Mouse (Mus musculus) regulatory T cell (primary cell): ENCODE results near the gene Ppp1r14b.

ENCODE experiments used
- in situ Hi-C: fragments of 300-600 bp; cut with MboI, MseI; formaldehyde crosslinking; loops from one replicate; pipeline ENCODE4 v1.15.1; 2025; ENCODE audit warnings: high pct_unique_total_duplicates

The Ppp1r14b gene

DNA sequence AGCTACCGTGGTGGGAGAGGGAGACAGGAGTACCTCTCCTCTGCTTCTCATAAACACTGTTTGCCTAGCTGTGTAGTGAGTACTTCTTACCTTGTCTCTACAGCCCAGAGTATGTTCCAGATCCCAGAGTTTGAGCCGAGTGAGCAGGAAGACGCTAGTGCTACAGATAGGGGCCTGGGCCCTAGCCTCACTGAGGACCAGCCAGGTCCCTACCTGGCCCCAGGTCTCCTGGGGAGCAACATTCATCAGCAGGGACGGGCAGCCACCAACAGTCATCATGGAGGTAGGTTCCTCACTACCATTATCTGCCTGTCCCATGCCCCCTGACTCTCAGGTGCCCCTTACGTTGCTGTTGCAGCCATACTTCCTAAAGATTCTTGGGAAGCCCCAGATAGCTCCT is 32.0 kb upstream of the Ppp1r14b start:
- in situ Hi-C loops: no loop called here

DNA sequence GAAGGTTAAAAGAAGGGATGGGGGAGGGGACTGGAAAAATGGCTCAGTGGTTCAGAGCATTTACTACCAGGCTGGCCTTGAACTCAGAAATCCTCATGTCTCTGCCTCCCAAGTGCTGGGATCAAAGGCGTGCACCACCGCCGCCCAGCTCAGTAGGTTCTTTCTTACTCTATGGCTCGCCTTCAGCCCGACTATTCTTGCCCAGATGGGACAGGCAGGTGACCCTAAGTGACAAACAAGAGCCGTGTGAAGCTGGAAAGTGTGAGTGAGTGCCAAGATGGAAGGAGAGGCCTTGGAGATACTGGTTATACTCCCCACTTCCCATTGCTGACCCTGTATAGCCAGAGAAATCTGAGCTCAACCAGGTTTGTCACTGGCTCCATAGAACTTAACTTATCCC is 31.1 kb upstream of the Ppp1r14b start:
- in situ Hi-C loops: no loop called here

DNA sequence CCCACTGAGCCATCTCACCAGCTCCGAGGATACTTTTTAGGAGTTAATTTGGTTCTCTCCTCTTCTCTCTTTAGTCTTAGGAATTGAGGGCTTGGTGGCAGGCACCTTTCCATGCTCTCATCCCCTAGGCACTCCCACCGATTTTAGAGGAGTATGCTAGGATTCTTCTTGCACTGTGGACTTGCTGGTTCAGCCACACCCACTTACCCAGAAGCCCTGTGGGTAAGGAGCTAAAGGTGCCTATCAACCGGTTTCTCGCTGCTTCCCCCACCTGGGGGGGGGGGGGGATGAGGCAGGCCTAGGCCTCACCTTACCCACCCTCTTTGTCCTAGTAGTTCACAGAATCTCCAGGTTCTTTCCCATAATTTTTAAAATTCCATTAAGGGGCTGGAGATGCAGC is 27.0 kb upstream of the Ppp1r14b start:
- in situ Hi-C loops: no loop called here

DNA sequence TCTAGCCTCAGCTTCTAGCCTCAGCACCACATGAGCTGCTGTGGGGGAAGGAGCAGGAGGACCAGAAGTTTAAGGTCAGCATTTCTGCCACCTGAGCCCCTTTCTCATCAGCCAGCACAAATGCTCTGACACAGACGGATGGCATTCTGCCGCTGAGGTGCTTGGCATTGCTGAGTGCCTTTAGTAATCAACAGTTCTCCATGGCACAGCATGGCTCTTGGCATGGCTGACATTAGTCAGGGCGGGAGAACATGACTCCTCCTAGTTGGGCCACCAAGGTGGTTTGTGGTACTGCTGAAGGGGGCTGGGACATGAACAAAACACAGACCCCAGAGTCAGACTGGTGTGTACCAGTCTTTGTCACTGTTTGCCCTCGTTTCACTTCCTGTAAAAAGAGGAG is 26.6 kb upstream of the Ppp1r14b start:
- in situ Hi-C loops: no loop called here

DNA sequence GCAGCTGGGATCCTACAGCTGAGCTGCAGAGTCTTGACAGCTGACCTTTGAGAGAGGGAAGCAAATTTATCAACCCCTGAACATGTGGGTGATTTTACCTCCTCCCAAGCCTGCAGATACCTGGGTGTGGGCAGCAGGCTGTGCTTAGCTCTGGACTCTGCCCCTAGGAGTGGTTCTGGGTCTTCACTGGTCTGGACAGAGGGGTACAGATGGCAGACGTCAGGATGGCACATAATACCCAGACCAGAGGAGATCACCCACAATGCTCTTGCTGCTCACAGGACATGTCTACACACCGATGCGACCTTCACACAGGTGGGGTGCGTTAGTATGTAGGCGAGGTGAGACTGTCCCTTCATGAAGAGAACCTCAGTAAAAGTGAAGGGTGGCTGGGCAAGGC is 25.2 kb upstream of the Ppp1r14b start:
- in situ Hi-C loops: no loop called here

DNA sequence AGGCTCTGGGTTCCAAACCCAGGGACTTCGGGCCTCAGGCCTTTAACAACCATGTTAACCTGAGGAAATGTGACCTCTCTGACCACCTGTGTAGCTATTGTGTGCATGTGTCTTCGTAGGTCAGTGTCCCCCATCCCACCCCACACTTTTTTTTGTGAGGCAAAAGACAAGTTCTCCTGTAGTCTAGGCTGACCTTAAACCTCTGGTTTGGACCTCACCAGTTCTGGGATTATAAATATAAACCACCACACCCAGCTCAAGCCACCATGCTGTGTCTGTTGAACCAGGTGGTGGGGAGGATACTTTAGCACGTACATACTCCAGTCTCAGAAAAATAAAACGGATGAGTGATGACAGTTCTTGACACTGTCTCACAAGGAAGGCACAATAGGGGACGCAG is 24.8 kb upstream of the Ppp1r14b start:
- in situ Hi-C loops: loop anchor here (10.0 kb wide), 1 partner anchor 1305 kb away; no protein-coding TSS in a partner anchor

DNA sequence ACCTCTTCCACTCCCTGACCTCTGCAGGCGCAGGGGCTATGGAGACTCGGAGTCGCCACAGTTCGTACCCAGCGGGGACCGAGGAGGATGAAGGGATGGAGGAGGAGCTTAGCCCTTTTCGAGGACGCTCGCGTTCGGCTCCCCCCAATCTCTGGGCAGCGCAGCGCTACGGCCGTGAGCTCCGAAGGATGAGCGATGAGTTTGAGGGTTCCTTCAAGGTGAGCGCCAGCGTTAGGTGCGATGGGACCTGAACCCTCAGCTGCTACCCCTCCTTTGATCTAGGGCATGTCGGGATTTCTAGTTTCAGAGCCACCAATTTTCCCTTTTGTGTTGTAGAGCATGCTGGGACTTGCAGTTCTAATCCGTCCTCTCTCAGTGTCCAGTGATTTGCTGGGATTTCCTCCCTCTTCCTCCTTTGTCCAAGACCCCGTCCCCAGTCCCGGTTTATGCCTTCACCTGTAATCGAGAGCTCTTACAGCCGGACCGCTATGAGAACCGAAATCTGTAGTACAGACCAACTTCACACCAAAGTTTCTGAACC is 24.1 kb upstream of the Ppp1r14b start:
- in situ Hi-C loops: loop anchor here (10.0 kb wide), 1 partner anchor 1306 kb away; no protein-coding TSS in a partner anchor

DNA sequence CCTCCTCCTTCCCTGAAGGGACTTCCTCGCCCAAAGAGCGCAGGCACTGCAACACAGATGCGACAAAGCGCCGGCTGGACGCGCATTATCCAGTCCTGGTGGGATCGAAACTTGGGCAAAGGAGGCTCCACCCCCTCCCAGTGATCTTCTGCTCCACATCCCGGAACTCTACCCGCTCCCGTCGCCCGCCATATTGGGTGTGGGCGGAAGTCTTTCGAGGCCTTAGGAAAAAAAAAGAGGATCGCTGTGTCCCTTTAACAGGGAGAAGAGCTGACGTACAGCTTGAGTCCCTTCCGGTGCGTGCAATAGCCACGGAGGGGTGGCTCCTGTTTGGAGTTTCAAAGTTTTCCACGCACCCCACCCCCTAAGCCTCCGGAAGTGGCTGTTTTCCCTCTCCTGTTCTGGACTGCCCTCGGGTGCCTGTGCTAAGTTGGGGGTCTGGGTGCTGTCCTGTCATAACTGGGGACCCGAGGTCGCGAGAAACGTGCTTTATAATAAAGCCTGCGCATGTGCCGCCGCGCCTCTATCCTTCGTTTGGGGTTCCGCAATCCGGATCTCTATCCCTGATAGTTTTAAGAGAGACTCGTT is 23.3 kb upstream of the Ppp1r14b start:
- in situ Hi-C loops: loop anchor here (10.0 kb wide), 1 partner anchor 1307 kb away; no protein-coding TSS in a partner anchor

DNA sequence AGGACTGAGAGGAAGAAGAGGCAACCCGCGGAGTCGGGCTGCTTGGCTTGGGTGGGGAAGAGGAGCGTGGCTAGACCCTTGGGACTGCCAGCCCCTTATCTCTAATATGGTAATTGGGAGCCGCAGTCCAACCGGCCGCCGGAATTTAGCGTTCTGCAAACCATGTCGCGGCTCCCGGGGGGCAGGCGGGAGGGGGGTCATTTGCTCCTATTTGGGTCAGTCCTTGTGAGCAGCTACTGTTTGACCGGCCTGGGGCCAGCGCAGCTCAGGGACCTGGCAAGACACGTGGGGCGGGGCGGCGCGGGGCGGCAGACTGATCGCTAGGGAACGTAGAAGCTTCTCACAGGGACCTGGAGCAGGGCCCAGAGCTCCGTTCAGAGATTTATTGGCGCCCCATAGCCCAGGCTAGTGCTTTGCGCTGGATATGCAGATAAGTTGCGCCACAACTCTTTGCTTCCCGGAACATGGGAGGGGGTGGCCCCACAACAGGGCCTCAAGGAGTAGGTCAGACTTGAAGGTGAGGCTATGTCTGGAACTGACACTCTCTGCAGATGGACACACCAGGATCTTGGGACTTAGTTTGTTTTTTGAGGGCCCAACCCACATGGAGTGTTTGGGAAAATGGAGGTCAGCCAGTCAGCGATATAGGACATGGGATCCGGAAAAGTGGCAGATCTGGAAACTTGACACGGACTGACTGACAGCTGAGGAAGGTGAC is 22.6 kb upstream of the Ppp1r14b start:
- in situ Hi-C loops: loop anchor here (10.0 kb wide), 1 partner anchor 1307 kb away; no protein-coding TSS in a partner anchor

DNA sequence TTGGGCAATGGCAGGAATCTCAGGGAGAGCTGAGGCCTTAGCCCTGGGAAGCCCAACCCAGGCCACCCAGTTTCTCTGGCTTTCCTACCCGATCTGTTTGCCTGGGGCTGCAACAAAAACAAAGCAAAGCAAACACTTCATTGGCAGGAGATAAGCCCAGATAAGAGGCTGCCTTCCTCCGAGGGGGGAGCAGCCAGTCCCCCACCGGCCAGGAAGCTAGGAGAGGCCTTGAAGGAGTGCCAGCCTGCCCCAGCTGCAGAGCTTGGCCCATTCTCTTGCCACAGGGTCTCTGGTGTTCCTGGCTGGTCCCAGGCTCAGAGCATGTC is 22.1 kb upstream of the Ppp1r14b start:
- in situ Hi-C loops: loop anchor here (10.0 kb wide), 1 partner anchor 1308 kb away; no protein-coding TSS in a partner anchor

DNA sequence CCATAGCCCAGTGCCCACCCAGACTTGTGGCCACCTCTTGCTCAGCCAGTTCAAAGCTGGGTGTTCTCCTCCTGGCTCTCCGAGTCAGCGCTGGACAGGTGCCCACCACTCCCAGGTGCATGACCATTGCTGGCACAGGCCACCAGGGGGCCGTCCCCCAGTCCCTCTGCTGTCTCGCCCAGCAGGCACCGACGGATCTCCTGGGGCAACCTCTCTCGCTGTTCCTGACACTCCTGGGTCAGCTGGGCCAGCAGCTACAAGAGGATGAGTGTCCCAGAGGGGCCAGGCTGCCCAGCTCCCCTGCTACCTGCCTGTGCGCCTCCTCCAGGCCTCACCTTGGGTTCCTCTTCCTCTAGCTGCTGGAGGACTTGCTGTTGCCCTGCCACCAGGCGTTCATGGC is 20.7 kb upstream of the Ppp1r14b start:
- in situ Hi-C loops: loop anchor here (10.0 kb wide), 1 partner anchor 1309 kb away; no protein-coding TSS in a partner anchor

DNA sequence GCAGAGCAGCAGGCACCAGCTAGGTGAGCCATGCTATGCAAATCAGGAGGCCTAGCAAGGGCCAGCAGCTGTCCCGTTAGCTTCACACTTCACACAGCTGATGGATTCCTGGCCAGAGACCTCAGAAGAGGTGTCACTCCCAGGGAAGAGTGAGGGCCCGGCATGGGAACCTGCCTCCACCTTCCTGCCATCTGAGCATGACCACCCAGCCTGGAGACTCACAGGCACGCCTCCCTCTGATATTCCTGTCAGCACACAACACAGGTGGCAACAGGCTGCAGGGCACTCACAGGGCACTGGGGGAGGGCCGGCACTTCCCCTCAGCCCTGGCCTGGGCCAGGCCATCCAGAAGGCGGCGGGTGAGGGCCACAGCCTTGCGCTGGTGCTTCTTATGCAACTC is 19.3 kb upstream of the Ppp1r14b start:
- in situ Hi-C loops: loop anchor here (10.0 kb wide), 1 partner anchor 1311 kb away; no protein-coding TSS in a partner anchor

DNA sequence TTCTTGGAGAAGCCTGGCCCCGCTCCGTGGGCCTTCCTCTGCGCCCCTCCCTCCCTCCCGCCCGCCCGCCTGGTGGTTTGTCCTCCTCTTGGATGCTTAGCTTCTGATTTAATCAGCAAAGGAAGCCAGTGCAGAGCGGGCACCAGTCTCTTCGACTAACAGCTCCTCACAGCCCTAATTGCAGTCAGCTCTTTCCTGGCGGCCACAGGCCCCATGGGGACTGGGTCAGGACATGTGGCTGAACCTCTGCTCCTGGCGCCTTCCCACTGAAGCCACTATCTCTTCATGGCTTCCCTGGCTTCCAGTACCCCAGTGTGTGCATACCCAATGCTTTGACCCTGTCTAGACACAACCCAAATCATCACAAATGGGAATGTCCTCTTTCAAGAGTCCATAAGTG is 18.3 kb upstream of the Ppp1r14b start:
- in situ Hi-C loops: loop anchor here (10.0 kb wide), 1 partner anchor 1312 kb away; no protein-coding TSS in a partner anchor

DNA sequence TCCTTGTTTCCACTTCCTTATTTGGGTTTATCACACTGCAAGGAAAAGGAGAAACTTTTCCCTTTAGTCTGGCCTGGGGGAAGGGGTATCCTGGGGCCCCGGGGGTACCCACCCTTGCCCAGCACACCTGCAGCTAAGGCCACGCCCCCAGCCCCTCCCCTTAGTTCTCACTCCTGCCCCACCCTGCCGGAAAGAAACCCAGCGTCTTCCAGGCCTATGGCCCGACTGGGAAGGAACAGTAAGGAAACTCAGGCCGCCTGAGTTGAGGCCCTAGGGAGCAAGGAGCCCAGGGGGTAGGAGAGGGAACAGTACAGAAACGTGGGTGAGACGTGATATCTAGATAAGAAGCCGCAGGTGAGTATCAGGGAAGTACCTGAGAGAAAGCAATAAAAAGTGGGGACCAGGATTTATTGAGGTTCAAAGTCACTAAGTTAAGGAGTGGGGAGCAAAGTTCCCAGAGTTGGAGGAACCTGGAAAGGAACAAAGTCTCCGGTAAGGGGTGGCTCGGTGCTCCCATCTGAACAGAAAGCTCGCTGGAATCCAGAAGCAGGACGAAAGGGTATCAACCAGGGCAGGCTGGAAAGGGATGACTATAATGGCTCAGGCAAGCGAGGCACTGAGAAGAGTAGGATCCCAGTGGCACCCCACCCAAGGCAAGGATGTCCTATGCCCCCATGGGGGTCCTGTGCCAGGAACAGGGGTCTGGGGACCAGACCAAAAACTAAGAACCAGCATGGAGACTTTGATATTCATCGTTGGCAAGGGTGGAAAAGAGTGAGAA is 6.1 kb upstream of the Ppp1r14b start:
- in situ Hi-C loops: no loop called here

DNA sequence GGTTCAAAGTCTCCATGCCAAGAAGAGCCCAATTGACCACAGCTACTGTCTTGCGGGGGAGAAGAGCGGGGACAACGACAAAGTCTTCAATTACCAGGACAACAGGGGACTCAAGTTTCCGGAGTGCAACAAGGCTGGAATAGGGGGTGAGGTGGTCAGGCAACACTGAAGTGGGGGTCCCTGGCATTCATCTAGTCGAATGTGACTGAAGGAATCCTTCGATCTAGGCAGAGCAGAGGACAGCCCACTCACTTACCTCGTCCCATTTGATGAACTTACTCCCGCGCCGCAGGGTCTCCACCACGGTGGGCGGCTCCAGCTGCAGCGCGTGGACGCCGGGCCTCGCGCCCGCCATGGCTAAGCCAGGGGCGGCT is 5.5 kb upstream of the Ppp1r14b start:
- in situ Hi-C loops: no loop called here

DNA sequence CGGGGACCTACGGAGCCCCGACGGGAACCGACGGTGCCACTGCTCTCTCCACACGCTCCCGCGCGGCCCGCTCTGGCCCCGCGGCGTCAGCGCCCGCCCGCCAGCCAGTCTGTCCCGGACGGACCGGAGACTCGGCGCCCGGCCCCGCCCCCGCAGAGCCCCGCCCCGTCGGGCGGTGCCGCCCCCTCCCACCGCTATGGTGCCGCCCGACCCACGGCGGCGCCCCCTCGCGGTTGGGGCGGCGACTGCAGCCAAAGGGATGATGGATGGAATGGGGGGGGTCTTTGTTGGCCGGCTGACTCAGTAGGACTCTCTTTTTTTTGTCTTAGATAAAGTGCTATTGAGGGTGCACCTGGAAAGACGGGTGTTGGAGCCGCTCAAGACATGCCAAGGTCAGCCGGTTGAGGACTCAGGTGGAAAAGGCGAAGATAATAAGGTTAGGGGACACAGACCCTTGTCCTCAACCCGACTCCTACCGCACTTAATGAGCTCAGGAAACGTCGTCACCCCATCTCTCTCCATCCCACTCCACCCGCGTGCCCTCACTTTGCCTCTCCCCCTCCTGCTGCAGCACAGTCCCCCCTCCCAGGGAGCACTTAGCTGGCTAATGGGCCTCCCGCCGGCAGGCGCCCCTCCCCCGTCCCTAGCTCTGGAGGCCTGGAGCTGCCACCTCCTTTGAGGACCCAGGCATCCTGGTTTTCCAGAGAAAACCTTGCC is 4.9 kb upstream of the Ppp1r14b start:
- in situ Hi-C loops: loop anchor here (10.0 kb wide), 1 partner anchor 895 kb away; the partner anchor contains the start of gene Vps51

DNA sequence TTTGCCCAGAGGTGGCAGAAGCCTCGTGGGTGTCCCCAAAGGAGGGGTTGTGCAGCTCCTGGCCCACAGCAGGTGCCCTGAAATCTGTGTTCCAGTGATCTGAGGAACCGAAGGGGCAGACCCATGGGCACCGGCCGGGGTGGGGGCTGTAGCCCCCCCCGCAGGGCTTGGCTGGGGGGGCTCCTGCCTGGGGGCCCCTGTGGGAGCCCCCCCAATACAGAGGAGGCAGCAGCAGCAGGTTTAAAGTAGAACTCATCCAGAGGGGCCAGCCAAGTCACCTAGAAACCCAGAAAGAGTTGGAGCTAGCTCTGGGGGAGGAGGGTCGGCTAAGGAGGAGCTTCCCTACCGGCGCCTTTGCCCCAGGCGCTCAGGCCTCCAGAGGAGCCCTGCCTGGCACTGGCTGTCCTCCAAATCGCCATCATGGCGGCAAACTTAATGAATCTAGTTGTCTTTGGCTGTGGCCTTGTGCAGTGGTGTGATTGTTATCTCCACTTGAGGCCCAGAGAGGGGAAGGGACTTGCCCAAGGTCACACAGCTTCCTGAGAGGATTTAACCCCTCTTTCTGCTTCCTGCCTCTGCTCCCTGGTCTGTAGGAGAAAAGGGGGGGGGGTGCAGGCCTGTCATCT is 4.2 kb upstream of the Ppp1r14b start:
- in situ Hi-C loops: loop anchor here (10.0 kb wide), 1 partner anchor 896 kb away; the partner anchor contains the start of gene Vps51

DNA sequence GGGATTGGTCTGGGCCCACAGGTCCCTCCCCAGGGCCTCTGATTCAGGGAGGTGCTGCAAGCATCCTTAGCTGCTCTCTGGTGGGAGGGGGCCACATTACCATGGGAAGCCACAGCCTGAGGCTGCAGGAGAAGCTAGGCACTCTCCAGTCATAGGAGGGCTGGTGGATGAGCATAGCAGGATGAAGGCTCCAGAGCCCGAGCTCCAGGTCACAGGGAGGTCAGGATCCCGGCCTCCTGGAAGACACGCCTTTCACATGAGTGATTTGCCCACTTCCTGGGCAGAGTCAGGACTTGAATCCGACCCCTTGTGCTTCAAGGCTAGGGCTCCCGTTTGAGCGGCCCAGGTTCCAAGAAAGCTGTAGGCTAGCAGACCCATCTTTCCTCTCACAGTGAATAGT is 3.1 kb upstream of the Ppp1r14b start:
- in situ Hi-C loops: loop anchor here (10.0 kb wide), 1 partner anchor 897 kb away; the partner anchor contains the start of gene Vps51

DNA sequence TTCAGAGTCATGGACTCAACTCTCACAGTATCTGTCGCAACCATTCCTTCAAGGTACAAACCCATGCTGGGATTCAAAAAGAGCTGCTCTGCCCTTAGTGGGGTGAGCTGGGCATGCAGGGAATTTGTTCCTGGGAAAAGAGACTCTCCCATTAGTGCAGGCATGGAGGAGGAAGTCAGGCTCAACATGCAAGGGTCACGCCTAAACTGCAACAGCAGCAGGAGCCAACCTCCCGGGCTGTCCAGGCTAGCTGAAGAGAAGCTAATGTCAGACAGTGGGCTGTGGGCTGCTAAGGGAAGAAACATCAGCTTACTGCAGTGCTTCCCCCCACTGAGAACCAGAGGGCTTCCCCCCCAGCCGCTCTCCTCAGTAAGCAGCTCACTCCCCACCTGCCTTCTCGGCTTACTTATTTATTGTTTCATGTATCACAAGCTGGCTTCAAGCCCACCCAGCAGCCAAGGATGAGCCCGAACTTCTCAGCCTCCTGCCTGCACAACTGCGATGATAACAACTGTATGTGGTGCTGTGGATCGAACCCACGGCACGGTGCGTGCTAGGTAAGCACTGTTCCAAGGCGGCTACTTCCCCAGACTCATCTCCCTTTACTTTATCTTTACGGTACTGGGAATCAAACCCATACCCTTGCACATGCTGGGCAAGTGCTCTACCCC is 2.4 kb upstream of the Ppp1r14b start:
- in situ Hi-C loops: loop anchor here (10.0 kb wide), 1 partner anchor 898 kb away; the partner anchor contains the start of gene Vps51

DNA sequence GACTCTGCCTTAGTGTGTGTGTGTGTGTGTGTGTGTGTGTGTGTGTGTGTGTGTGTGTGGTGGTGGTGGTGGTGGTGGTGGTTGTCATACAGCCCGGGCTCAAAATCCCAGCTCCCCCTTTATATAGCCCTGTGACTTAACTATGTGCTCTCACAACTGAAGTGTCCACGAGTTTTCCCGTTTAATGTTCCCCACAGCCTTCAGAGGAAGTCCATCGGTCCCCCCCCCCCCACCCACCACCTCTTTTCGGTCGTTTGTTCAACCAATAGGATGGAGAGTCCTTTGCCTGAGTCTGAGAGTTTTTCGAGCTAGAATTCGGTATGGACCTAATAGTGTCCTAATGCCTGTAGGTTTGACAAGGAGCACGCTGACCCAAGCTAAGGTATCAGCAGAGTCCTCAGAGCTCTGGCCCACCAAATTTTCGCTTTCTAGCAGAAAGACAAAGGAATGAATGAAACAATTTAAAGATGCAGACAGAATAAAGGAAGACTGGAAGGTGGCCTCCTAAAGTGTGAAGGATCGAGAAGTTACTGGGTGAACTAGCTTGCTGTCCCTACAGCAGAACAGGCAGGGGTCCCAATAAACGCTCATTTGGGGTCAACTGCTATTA is 1.1 kb upstream of the Ppp1r14b start:
- in situ Hi-C loops: loop anchor here (10.0 kb wide), 1 partner anchor 899 kb away; the partner anchor contains the start of gene Vps51
